Mouse (Mus musculus) embryonic fibroblast, embryonic 13.5 days (primary cell): ENCODE measurements around the gene Gm12216. TPM values are rescaled to one million over a fixed set of nuclear protein-coding genes. Genes with fewer than 3 reads are reported as not detected.

ENCODE experiments used
- H3K27ac ChIP-seq: 2 replicates; pipeline ENCODE4 v1.5.1; 2012; ENCODE audit warnings: low read length, control low read depth, inconsistent platforms; ENCODE audit not compliant: insufficient read depth
- H3K4me1 ChIP-seq: 2 replicates; pipeline ENCODE4 v1.6.1; 2011; ENCODE audit warnings: low read length; ENCODE audit not compliant: control insufficient read depth, insufficient read depth
- H3K4me3 ChIP-seq: 2 replicates; pipeline ENCODE4 v1.5.1; 2011; ENCODE audit warnings: mild to moderate bottlenecking, control low read depth, low read length; ENCODE audit not compliant: insufficient read depth
- CTCF ChIP-seq: IDR thresholded peaks from 2 replicates; pipeline ENCODE4 v1.5.1; 2011; ENCODE audit warnings: mild to moderate bottlenecking, control low read depth, low read length, moderate library complexity, borderline replicate concordance; ENCODE audit not compliant: insufficient read depth
- POLR2A ChIP-seq: IDR thresholded peaks from 2 replicates; pipeline ENCODE4 v1.6.1; 2011; ENCODE audit warnings: low read depth, mild to moderate bottlenecking, control low read depth, low read length, moderate library complexity
- polyA plus RNA-seq: library from polyadenylated mRNA; stranded (reverse); fragments of >200 nt; gene quantifications from 2 replicates; pipeline ENCODE4 v1.2.4, GENCODE M21; 2011; ENCODE audit warnings: low read depth; ENCODE audit not compliant: missing spikeins, insufficient read length

Gm12216 gene
- polyA plus RNA-seq, 1 experiment = not detected

DNA sequence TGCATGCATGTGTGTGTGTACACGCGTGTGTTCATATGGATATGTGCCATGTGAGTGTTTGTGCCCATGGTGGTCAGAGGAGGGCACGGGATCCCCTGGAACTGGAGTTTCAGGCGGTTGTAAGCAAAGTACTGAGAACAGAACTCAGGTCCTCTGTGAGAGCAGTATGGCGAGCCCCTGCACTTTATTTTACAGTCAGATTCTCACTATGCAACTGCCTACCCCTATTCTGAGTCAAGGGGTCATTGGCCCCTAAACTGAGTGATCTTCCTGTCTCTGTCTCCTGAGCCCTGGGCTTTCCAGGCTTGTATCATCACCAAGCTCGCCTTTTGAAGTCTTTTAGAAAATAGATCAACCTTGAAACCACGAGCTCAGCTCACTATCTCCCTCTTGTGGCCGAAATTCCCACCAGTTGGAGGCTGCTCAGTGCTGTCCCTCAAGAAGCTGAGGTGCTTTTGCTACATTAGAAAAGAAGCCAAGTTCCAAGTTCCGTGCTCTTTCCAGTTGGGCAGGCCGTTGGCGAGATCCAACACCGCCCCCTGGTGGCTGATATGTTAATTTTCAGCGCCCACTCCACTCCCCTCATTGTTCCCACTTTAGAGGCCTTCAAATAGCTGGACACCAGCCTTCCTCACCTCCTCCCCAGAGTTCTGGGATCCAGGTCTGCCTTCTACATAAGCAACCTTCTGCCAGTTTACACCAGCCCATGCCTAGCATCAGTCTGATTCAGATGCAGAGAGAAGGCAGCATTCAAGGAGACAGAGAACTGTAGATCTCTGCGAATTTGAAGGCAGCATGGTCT is 122.1 kb downstream of the Gm12216 start:
- H3K27ac ChIP-seq = no peak overlapping the region
- H3K4me3 ChIP-seq = no peak overlapping the region
- no peaks in the 10 kb centered on the region for H3K4me1 ChIP-seq
- no peak for TF ChIP-seq POLR2A
- peak; percentile 45 for TF ChIP-seq CTCF

DNA sequence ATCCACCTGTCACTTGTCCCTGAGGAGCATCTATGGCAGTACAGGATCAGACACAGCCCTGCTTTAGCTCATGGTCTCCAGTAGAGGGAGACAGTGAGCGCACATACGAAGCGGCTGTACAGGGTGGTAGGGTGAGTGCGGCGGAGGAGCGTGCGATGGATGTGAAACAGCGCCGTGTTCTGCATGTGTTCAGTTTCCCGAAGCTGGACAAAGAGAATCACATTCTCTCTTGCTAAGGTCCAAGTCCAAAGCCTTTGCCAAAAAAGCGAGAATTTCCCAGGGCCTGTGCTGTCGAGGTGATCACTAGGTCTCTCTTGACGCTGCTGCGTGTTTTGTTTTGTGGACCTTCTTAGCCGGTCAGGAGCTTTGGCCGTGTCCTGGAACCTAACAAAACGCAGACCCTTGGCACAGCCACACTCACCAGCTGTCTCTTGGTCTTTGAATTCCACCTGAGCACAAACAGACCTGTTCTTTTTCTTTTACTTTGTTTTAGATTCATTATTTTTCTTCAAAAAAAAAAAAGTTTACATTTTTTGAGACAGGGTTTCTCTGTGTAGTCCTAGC is 123.3 kb downstream of the Gm12216 start:
- no peak overlapping the region for H3K4me3 ChIP-seq
- H3K4me1 ChIP-seq = no peaks in the 10 kb centered on the region
- no peak overlapping the region for H3K27ac ChIP-seq
- TF ChIP-seq POLR2A = no peak
- TF ChIP-seq CTCF = peak; percentile 95; the same call in 1 of the 2 replicates

DNA sequence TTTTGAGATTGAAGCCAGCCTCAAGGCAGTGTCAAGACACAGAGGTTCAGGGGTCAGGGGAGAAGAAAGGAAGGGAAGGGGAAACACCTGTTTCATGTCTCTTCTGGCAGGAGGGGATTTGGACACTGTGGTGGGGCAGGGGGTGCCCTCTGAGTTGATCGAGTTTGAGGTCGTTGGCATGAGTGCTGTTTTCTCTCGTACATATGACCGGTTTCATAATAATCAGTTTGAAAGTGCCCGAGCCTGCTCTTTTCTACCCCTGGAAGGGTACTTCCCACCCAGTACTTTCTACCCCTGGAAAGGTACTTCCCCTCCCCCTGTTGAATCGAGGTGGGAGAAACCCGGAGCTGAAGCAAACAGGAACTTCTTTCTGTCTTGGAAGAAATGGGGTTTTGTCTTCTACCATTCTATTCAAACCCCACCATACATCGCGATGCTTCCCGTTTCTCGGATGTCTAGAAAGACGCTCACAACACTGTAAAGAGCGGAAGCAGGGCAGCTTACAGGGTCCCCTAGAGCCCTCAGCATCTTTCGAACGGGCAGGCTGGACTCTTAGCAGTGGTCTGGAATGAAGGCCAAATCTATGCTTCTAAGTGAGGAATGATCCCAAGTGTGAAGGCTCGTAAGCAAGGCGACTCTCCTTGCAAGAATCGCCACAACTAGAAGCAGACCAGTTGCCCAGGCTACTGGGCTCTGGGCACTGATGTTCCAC is 123.9 kb downstream of the Gm12216 start:
- Histone ChIP-seq H3K4me1 (no peaks in the 10 kb centered on the region), H3K27ac (no peak overlapping the region), H3K4me3 (no peak overlapping the region)
- TF ChIP-seq CTCF (no peak), POLR2A (no peak)

DNA sequence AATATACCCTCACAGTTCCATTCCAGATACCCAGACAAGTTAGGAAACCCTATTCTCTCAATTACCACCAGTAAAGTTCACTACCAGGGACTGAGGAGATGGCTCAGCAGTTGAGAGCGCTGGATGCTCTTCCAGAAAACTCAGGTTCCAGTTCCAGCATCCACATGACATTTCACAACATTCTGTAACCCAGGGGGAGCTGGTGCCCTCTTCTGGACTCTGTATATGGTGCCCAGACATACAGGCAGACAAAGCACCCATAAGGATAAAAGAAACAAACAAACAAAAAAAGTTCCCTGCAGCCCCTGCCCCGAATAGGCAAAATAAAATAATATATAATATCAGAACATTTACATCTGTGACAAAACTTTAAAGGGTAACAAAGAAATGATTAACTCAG is 124.6 kb downstream of the Gm12216 start:
- TF ChIP-seq CTCF = no peak
- H3K4me1 ChIP-seq = no peaks in the 10 kb centered on the region
- H3K4me3 ChIP-seq = no peak overlapping the region
- H3K27ac ChIP-seq = no peak overlapping the region

DNA sequence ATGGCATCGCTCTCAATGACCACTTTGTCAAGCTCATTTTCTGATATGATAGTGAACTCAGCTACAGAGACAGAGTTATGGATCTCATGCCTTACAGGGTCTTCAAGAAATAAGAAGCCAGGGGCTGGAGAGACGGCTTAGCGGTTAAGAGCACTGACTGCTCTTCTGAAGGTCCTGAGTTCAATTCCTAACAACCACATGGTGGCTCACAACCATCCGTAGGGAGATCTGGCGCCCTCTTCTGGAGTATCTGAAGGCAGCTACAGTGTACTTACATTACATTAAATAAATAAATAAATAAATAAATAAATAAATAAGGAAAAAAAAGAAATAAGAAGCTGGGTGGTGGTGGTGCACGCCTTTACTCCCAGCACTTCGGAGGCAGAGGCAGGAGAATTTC is 125.2 kb downstream of the Gm12216 start:
- no peak overlapping the region for H3K27ac ChIP-seq
- no peak for TF ChIP-seq CTCF
- TF ChIP-seq POLR2A = no peak

More for the DNA sequence above, 125.2 kb downstream of the Gm12216 start:
- H3K4me3 ChIP-seq = no peak overlapping the region
- no peaks in the 10 kb centered on the region for H3K4me1 ChIP-seq

Other genes starting within 250 kb of the Gm12216 start
- not detected in 2 replicates for gene Il4, start 240.6 kb downstream of the Gm12216 start, polyA plus RNA-seq
- not detected in 2 replicates for gene Il13, start 224.6 kb downstream of the Gm12216 start, polyA plus RNA-seq
- gene Rad50, start 151.9 kb downstream of the Gm12216 start, polyA plus RNA-seq = 25.8 and 31.7 TPM in 2 replicates
- gene Il5, start 138.5 kb downstream of the Gm12216 start, polyA plus RNA-seq = not detected in 2 replicates
- 19.7 and 35.1 TPM in 2 replicates for gene Irf1, start 89.2 kb downstream of the Gm12216 start, polyA plus RNA-seq
- gene Gm17334, start 86.1 kb downstream of the Gm12216 start, polyA plus RNA-seq = not detected in 2 replicates
- gene Slc22a5, start 32.4 kb upstream of the Gm12216 start, polyA plus RNA-seq = 7.1 and 7.2 TPM in 2 replicates
- 7.1 and 7.5 TPM in 2 replicates for gene Slc22a21, start 121.1 kb upstream of the Gm12216 start, polyA plus RNA-seq
- 1.1 TPM in 1 of 2 replicates, not detected in the other for gene Slc22a4, start 168.8 kb upstream of the Gm12216 start, polyA plus RNA-seq
- 18.3 and 20.0 TPM in 2 replicates for gene Pdlim4, start 209.8 kb upstream of the Gm12216 start, polyA plus RNA-seq
- 76.7 and 86.7 TPM in 2 replicates for gene P4ha2, start 240.8 kb upstream of the Gm12216 start, polyA plus RNA-seq